Mouse (Mus musculus) CD8-positive naive resting alpha-beta T cell, adult 2 months (primary cell): ENCODE data around the gene Ube2n.

Experiments
- DNase-seq, 2 experiments: peaks; one replicate each; pipeline ENCODE4 v3.0.0; 2022; ENCODE audit warnings: low read depth in 2 of 2, low spot score in 2 of 2

Gene Ube2n

GRCm38 (mm10) chr10:95514656-95515292, at the start of gene Ube2n:
Gene Ube2n, plus strand, starts transcription at chr10:95515145.
- DNase-seq = peak; percentile 95 to 98

GRCm38 (mm10) chr10:95465485-95465896, 49.5 kb upstream of the Ube2n start:
- DNase-seq = no peak

- DNase-seq = no peak
Observed at GRCm38 (mm10) chr10:95468894-95469293, 46.1 kb upstream of the Ube2n start.

- DNase-seq = no peak
Observed at GRCm38 (mm10) chr10:95471186-95471585, 43.8 kb upstream of the Ube2n start.

GRCm38 (mm10) chr10:95471889-95472547, 42.9 kb upstream of the Ube2n start:
- DNase-seq = no peak

- DNase-seq = peak; percentile 67 to 79
Observed at GRCm38 (mm10) chr10:95475923-95476322, 39.0 kb upstream of the Ube2n start.

GRCm38 (mm10) chr10:95477516-95477915, 37.4 kb upstream of the Ube2n start:
- DNase-seq = no peak

- no peak for DNase-seq
Observed at GRCm38 (mm10) chr10:95489653-95490052, 25.3 kb upstream of the Ube2n start.

GRCm38 (mm10) chr10:95494268-95494667, 20.7 kb upstream of the Ube2n start:
- DNase-seq = no peak

- no peak for DNase-seq
Observed at GRCm38 (mm10) chr10:95501033-95501432, 13.9 kb upstream of the Ube2n start.

- peak; percentile 48 to 56 for DNase-seq
Observed at GRCm38 (mm10) chr10:95501463-95502081, 13.4 kb upstream of the Ube2n start, which contains the start of gene Mrpl42. Gene Mrpl42, minus strand, starts transcription at chr10:95501940.

GRCm38 (mm10) chr10:95503443-95504235, 11.3 kb upstream of the Ube2n start:
- no peak for DNase-seq

- DNase-seq = no peak
Observed at GRCm38 (mm10) chr10:95504341-95504740, 10.6 kb upstream of the Ube2n start.

- DNase-seq = no peak
Observed at GRCm38 (mm10) chr10:95508126-95508525, 6.8 kb upstream of the Ube2n start.

GRCm38 (mm10) chr10:95508793-95509192, 6.2 kb upstream of the Ube2n start:
- no peak for DNase-seq

- DNase-seq = no peak
Observed at GRCm38 (mm10) chr10:95509263-95509662, 5.7 kb upstream of the Ube2n start.

GRCm38 (mm10) chr10:95512635-95513034, 2.3 kb upstream of the Ube2n start:
- DNase-seq = no peak

GRCm38 (mm10) chr10:95513768-95514556, 983 bp upstream of the Ube2n start:
- no peak for DNase-seq

- DNase-seq = peak in 1 of 2 experiments; percentile 19
Observed at GRCm38 (mm10) chr10:95515293-95515931, 467 bp downstream of the Ube2n start.

- no peak for DNase-seq
Observed at GRCm38 (mm10) chr10:95517656-95518055, 2.7 kb downstream of the Ube2n start.
